Mouse (Mus musculus) liver, embryonic 14.5 days (tissue): Measurements from ENCODE around the gene Elane.
A peak's percentile ranks its signal among the peaks of the same experiment; 100 is the strongest.

Experiments used
- CTCF ChIP-seq: IDR thresholded peaks from 2 replicates; pipeline ENCODE4 v1.5.1; 2016; ENCODE audit warnings: antibody characterized with exemption, low read depth, control low read depth
- EP300 ChIP-seq: IDR thresholded peaks from 2 replicates; pipeline ENCODE4 v1.6.1; 2016; ENCODE audit warnings: antibody characterized with exemption, low read depth

DNA sequence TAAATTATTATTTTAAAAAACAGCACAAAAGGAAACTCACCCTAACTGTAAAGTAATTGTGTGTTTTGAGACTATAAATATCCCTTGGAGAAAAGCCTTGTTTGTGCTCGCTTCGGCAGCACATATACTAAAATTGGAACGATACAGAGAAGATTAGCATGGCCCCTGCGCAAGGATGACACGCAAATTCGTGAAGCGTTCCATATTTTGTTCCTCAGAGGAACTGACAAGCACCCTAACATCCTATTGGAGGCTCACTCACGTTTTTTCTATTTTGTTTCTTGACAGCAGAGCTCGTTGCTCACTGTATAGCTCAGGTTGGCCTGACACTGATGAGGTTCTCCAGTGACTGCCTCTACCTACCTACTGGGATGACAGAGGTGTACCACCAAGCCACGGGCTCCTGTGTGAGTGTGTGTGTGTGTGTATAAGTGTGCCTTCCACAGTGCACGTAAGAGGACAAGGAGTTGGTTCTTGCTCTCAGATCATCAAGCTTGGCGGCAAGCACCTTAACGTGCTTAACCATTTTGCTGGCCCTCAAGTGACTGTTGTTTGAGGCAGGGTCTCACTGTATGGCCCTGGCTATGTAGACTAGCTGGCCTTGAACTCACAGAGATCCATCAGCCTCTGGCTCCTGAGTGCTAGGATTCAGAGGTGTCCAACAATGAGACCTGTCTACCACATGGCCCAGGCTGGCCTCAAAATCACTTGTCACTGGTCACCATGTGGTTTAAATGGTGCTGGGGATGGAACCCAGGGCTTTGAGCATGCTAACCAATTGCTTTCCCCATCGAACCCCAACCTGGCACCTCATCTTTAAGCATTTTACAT, 23.3 kb downstream of the Elane start:
- no peak for TF ChIP-seq CTCF
- TF ChIP-seq EP300, result peak; percentile 47; the same call in 1 of the 2 replicates
